Mouse (Mus musculus): Measurements from ENCODE around the gene Cep170.
A peak's percentile ranks its signal among the peaks of the same experiment; 100 is the strongest.

The Cep170 gene

DNA sequence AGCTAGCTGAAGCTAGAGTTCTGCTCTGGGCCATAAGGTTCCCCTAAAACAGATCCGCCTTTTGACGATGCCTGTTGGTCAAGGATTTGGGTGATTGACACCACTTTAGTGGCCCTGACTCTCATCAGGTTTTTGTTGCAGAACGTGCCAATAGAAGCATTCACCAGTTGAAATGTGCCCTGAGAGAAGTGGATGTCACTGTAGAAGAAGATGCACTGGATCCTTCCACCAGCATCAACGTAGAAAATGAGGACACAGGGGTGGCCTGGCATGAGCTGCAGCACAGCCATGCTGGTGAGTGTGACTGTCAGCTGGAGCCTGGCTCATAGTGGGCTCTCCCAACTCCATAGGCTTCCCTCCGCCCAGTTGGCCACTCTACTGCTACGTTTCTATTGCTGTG, 10.7 kb upstream of the Cep170 start:
- DNase-seq, result no peak

- no peak for DNase-seq
These were observed 10.0 kb upstream of the Cep170 start for GRCm38 (mm10) chr1:176823889-176824288.

- no peak for DNase-seq
These were observed 9.1 kb upstream of the Cep170 start for GRCm38 (mm10) chr1:176822949-176823348.

DNA sequence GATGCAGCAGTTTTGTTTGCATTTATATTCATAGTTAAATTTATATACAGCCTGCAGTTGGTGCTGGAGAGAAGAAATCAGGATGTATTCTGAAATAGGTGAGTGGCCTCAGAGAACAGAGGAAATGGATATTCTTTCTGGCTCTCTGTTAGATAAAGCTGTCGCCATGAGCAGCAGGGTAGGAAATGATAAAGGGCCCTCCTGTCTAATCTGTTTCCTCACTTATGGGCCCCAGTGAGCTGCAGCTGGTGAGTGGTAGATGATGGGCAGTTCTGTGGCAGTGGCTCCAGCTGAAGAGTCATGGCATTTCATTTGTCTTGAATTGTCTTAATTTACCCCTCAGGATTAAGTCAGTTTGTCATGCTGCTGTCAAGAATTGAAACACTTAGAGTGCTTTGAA, 8.1 kb upstream of the Cep170 start:
- no peak for DNase-seq

GRCm38 (mm10) chr1:176818763-176819162, 4.9 kb upstream of the Cep170 start:
- peak; percentile 23 for DNase-seq

- no peak for DNase-seq
These were observed 4.3 kb upstream of the Cep170 start for GRCm38 (mm10) chr1:176818147-176818546.

DNA sequence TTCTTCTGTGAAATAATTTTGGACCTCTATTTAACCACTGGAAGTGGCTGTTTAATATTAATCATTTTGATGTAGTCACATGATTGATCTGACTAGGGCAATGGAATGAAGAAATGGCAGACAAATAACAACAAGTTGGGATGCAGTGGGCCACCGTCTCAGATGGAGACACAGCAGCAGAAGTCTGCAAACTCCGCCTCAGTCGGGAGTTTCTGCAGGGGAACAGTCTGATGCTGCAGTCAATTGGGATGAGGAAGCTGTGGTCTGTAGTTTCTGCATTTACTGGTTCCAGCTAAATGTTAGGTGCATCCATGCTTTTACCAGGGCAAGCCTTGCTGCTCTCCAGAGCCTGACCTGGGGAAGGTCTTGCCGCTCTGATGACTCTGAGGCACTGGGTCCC, 2.9 kb upstream of the Cep170 start:
- no peak for DNase-seq

DNA sequence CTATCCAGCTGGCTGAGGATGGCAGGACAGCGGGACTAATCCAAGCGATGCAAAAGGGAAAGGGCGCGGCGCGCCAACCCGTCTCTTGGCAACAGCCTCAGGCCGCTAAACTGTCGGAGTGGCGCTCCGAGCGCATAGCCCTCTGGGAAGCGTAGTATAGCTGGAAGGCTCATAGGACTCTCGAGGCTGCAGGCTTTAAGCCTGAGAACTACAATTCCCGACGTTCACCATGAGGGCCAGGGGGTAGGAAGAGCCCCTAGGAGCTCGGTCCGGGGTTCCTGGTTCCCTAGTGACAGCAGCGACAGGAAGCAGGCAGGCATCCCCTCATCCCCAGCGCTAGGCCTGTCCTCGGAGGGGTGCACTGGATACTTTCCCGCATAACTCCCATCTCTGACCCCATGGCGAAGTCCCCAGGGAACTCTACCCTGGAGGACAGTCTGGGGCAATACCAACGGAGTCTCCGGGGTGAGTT, 760 bp upstream of the Cep170 start, which contains the start of gene Sdccag8:
TSS of gene Sdccag8 (plus strand) at position 70 of the 472 bp plus-strand sequence.
- DNase-seq, result peak; percentile 96

- DNase-seq, result peak; percentile 80
These were observed 403 bp downstream of the Cep170 start for GRCm38 (mm10) chr1:176813292-176814035.

- DNase-seq, result no peak
These were observed 1.2 kb downstream of the Cep170 start for GRCm38 (mm10) chr1:176812491-176813291.

DNA sequence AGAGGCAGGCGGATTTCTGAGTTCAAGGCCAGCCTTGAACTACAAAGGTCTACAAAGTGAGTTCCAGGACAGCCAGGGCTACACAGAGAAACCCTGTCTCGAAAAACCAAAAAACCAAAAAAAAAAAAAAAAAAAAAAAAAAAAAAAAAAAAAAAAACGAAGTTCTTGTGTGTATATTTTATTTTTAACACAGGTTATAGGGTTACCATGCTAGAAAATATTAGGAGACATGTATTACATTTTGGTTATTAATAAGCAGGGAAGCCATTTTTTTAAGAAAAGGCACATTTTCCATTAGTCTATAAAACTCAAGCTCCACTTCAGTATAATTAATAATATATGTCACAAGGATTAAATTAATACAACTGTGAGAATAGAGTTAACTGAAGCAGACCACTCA, 2.0 kb downstream of the Cep170 start:
- DNase-seq, result no peak

DNA sequence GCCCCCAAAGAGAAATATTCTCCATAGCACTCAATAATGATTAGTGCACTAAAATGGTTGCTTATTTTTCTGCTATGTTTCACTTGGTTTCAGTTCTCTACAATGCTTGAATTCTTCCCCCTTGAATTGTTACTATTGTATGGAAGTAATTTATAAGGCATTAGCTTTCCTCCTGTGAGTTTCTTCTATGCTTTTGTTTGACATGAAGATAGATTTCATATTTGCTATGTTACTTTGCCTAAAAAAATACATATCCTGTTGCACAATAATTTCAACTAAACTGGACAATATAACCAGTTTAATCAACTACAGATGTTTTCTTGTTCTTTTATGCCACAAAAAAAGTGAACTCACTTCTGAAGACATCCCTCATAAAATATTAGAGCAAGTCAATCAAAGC, 3.7 kb downstream of the Cep170 start:
- DNase-seq, result no peak

- DNase-seq, result peak; percentile 83
These were observed 13.0 kb downstream of the Cep170 start for GRCm38 (mm10) chr1:176800728-176801365.

- DNase-seq, result no peak
These were observed 15.2 kb downstream of the Cep170 start for GRCm38 (mm10) chr1:176798673-176799072.

GRCm38 (mm10) chr1:176792175-176792574, 21.7 kb downstream of the Cep170 start:
- no peak for DNase-seq

GRCm38 (mm10) chr1:176789326-176789725, 24.5 kb downstream of the Cep170 start:
- DNase-seq, result no peak

- no peak for DNase-seq
These were observed 39.3 kb downstream of the Cep170 start for GRCm38 (mm10) chr1:176774533-176774932.

DNA sequence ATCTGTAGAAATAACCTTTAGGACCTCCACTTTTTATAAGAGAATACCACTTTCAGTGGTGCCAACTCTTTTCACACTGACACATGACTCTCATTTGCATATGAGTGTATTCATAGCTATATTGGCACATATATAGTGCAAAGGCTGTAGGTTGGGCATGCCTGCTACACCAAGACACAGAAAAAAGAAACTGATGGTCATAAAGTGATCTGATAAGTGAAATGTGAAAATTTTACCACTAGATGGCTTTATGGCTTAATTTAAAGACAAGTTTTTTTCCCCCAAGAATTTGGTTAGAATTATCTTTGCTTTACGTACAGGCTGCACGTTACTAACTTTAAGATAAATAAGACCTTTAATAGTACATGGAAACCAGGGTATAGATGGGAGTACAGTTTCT, 51.6 kb downstream of the Cep170 start:
- no peak for DNase-seq

DNA sequence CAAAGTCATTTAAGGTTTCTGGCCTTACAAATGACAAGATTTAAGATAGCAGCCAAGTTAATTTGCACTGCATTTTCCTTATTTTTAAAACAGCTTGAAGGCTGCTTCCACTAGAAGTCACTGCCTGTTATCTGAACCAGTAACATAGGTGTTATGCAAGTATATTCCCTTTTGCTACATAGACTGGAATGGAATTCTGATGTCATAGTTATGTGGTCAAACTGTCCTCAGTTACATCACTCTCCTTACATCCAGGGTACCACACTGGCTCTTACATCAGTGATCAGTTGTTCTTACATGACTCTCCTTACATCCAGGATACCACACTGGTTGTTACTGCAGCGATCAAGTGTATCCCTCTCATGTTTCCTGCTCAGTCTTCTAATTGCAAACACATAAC, 53.2 kb downstream of the Cep170 start:
- no peak for DNase-seq

- DNase-seq, result no peak
These were observed 58.3 kb downstream of the Cep170 start for GRCm38 (mm10) chr1:176755586-176755985.

DNA sequence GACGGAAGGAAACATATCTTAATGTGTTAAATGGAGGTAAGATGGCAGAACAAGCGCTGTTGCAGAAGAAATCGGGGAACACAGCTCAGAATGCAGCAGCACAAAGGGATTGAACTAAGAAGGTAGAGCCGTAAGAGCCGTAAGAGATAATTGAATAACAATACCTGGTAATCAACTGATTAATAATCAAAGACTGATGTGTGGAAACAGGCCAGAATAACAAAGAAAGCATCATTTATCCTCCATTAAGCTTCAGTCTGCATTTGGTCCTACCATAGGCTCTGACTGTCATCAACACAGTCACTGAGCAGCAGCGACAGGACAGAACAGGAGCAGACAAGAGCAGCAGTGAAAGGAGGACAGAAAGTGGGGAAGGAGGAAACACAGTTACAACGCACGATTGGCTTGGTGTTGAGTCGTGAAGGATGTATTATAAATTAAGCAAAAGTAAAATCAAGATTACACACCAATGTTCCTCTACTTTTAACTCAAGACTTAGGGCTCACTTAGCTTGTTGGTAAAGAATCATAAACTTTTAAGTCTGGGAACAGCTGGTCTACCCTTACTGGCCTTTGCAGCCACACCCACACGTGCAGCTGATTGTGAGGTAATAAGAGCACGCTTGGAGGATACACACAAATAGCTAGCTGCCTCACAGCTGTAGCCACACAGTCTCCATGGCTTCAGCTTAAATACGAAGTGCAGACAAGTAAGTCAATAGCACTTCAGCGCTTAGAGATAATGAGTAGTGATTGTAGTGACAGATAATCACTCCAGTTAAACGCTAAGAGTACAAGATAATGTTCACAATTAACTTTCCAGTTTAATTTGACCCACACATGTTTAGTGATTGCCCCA, 59.8 kb downstream of the Cep170 start:
- DNase-seq, result no peak

- no peak for DNase-seq
These were observed 64.2 kb downstream of the Cep170 start for GRCm38 (mm10) chr1:176749708-176750107.

GRCm38 (mm10) chr1:176732834-176733233, 81.0 kb downstream of the Cep170 start:
- DNase-seq, result no peak

All from kidney, postnatal 10 days (tissue).